Mouse (Mus musculus): ENCODE measurements around the gene 4921504E06Rik. TPM values are rescaled to one million over a fixed set of nuclear protein-coding genes. Genes with fewer than 3 reads are reported as not detected.

4921504E06Rik gene
- polyA plus RNA-seq, 1 experiment, result not detected

- H3K4me3 ChIP-seq (ENCODE audit: low read depth, low read length), result no peak overlapping the region
- H3K4me1 ChIP-seq (ENCODE audit: control insufficient read depth, insufficient read depth, insufficient read length, low read length), result no peaks in the 10 kb centered on the region
- TF ChIP-seq CTCF (IDR thresholded peaks at IDR 0.05; ENCODE audit: extremely low read depth, insufficient read length, insufficient replicate concordance, low read depth, low read length), result no peak
- TF ChIP-seq POLR2A (IDR thresholded peaks at IDR 0.05; ENCODE audit: low read depth, low read length), result no peak
- H3K27ac ChIP-seq (ENCODE audit: insufficient read depth, low read depth, low read length), result no peak overlapping the region
- H3K27me3 ChIP-seq (ENCODE audit: control insufficient read depth, insufficient read depth, low read length), result no peaks in the 10 kb centered on the region
- H3K36me3 ChIP-seq (ENCODE audit: control insufficient read depth, insufficient read depth, low read length), result no peaks in the 10 kb centered on the region
- 82% methylated on average over 2 of the region's 2 CpGs for WGBS
Measured at GRCm38 (mm10) chr2:19529428-19529827, 24.3 kb downstream of the 4921504E06Rik start.

GRCm38 (mm10) chr2:19528797-19529196 is 24.9 kb downstream of the 4921504E06Rik start:
- Histone ChIP-seq H3K4me1 (ENCODE audit: control insufficient read depth, insufficient read depth, insufficient read length, low read length) (no peaks in the 10 kb centered on the region), H3K36me3 (ENCODE audit: control insufficient read depth, insufficient read depth, low read length) (no peaks in the 10 kb centered on the region), H3K4me3 (ENCODE audit: low read depth, low read length) (no peak overlapping the region), H3K27ac (ENCODE audit: insufficient read depth, low read depth, low read length) (no peak overlapping the region), H3K27me3 (ENCODE audit: control insufficient read depth, insufficient read depth, low read length) (no peaks in the 10 kb centered on the region)
- 0% methylated on average over 1 of the region's 1 CpGs for WGBS
- no peak for TF ChIP-seq POLR2A (IDR thresholded peaks at IDR 0.05; ENCODE audit: low read depth, low read length)
- TF ChIP-seq CTCF (IDR thresholded peaks at IDR 0.05; ENCODE audit: extremely low read depth, insufficient read length, insufficient replicate concordance, low read depth, low read length), result no peak

- Histone ChIP-seq H3K27me3 (ENCODE audit: control insufficient read depth, insufficient read depth, low read length) (no peaks in the 10 kb centered on the region), H3K4me1 (ENCODE audit: control insufficient read depth, insufficient read depth, insufficient read length, low read length) (no peaks in the 10 kb centered on the region), H3K27ac (ENCODE audit: insufficient read depth, low read depth, low read length) (no peak overlapping the region), H3K36me3 (ENCODE audit: control insufficient read depth, insufficient read depth, low read length) (no peaks in the 10 kb centered on the region), H3K4me3 (ENCODE audit: low read depth, low read length) (no peak overlapping the region)
- 59% methylated on average over 5 of the region's 5 CpGs for WGBS
- TF ChIP-seq CTCF (IDR thresholded peaks at IDR 0.05; ENCODE audit: extremely low read depth, insufficient read length, insufficient replicate concordance, low read depth, low read length) (no peak), POLR2A (IDR thresholded peaks at IDR 0.05; ENCODE audit: low read depth, low read length) (no peak)
Measured at GRCm38 (mm10) chr2:19524071-19524470, 29.6 kb downstream of the 4921504E06Rik start.

GRCm38 (mm10) chr2:19521662-19522061 is 32.1 kb downstream of the 4921504E06Rik start:
- H3K27ac ChIP-seq (ENCODE audit: insufficient read depth, low read depth, low read length), result no peak overlapping the region
- no peaks in the 10 kb centered on the region for H3K4me1 ChIP-seq (ENCODE audit: control insufficient read depth, insufficient read depth, insufficient read length, low read length)
- WGBS, result 26% methylated on average over 7 of the region's 7 CpGs
- no peak overlapping the region for H3K4me3 ChIP-seq (ENCODE audit: low read depth, low read length)
- no peak for TF ChIP-seq CTCF (IDR thresholded peaks at IDR 0.05; ENCODE audit: extremely low read depth, insufficient read length, insufficient replicate concordance, low read depth, low read length)
- no peaks in the 10 kb centered on the region for H3K27me3 ChIP-seq (ENCODE audit: control insufficient read depth, insufficient read depth, low read length)
- no peaks in the 10 kb centered on the region for H3K36me3 ChIP-seq (ENCODE audit: control insufficient read depth, insufficient read depth, low read length)

- TF ChIP-seq POLR2A (IDR thresholded peaks at IDR 0.05; ENCODE audit: low read depth, low read length), result no peak
- no peak for TF ChIP-seq CTCF (IDR thresholded peaks at IDR 0.05; ENCODE audit: extremely low read depth, insufficient read length, insufficient replicate concordance, low read depth, low read length)
- Histone ChIP-seq H3K4me1 (ENCODE audit: control insufficient read depth, insufficient read depth, insufficient read length, low read length) (no peaks in the 10 kb centered on the region), H3K36me3 (ENCODE audit: control insufficient read depth, insufficient read depth, low read length) (no peaks in the 10 kb centered on the region), H3K27ac (ENCODE audit: insufficient read depth, low read depth, low read length) (no peak overlapping the region), H3K27me3 (ENCODE audit: control insufficient read depth, insufficient read depth, low read length) (no peaks in the 10 kb centered on the region), H3K4me3 (ENCODE audit: low read depth, low read length) (no peak overlapping the region)
- 75% methylated on average over 2 of the region's 2 CpGs for WGBS
Measured at GRCm38 (mm10) chr2:19520617-19521016, 33.1 kb downstream of the 4921504E06Rik start.

GRCm38 (mm10) chr2:19519768-19520167 is 33.9 kb downstream of the 4921504E06Rik start:
- no peak overlapping the region for H3K4me3 ChIP-seq (ENCODE audit: low read depth, low read length)
- H3K4me1 ChIP-seq (ENCODE audit: control insufficient read depth, insufficient read depth, insufficient read length, low read length), result no peaks in the 10 kb centered on the region
- TF ChIP-seq CTCF (IDR thresholded peaks at IDR 0.05; ENCODE audit: extremely low read depth, insufficient read length, insufficient replicate concordance, low read depth, low read length) (peak; percentile 32; the same call in 1 of the 2 replicates), POLR2A (IDR thresholded peaks at IDR 0.05; ENCODE audit: low read depth, low read length) (no peak)
- WGBS, result 6% methylated on average over 7 of the region's 7 CpGs
- H3K27me3 ChIP-seq (ENCODE audit: control insufficient read depth, insufficient read depth, low read length), result no peaks in the 10 kb centered on the region
- no peak overlapping the region for H3K27ac ChIP-seq (ENCODE audit: insufficient read depth, low read depth, low read length)
- no peaks in the 10 kb centered on the region for H3K36me3 ChIP-seq (ENCODE audit: control insufficient read depth, insufficient read depth, low read length)

- 55% methylated on average over 13 of the region's 13 CpGs for WGBS
- no peaks in the 10 kb centered on the region for H3K4me1 ChIP-seq (ENCODE audit: control insufficient read depth, insufficient read depth, insufficient read length, low read length)
- TF ChIP-seq CTCF (IDR thresholded peaks at IDR 0.05; ENCODE audit: extremely low read depth, insufficient read length, insufficient replicate concordance, low read depth, low read length), result no peak
- TF ChIP-seq POLR2A (IDR thresholded peaks at IDR 0.05; ENCODE audit: low read depth, low read length), result no peak
- no peak overlapping the region for H3K4me3 ChIP-seq (ENCODE audit: low read depth, low read length)
- H3K27ac ChIP-seq (ENCODE audit: insufficient read depth, low read depth, low read length), result no peak overlapping the region
- H3K27me3 ChIP-seq (ENCODE audit: control insufficient read depth, insufficient read depth, low read length), result no peaks in the 10 kb centered on the region
- H3K36me3 ChIP-seq (ENCODE audit: control insufficient read depth, insufficient read depth, low read length), result no peaks in the 10 kb centered on the region
Measured at GRCm38 (mm10) chr2:19517952-19518351, 35.8 kb downstream of the 4921504E06Rik start.

GRCm38 (mm10) chr2:19512381-19512780 is 41.3 kb downstream of the 4921504E06Rik start:
- H3K27me3 ChIP-seq (ENCODE audit: control insufficient read depth, insufficient read depth, low read length), result no peaks in the 10 kb centered on the region
- H3K27ac ChIP-seq (ENCODE audit: insufficient read depth, low read depth, low read length), result no peak overlapping the region
- no peaks in the 10 kb centered on the region for H3K36me3 ChIP-seq (ENCODE audit: control insufficient read depth, insufficient read depth, low read length)
- TF ChIP-seq CTCF (IDR thresholded peaks at IDR 0.05; ENCODE audit: extremely low read depth, insufficient read length, insufficient replicate concordance, low read depth, low read length) (no peak), POLR2A (IDR thresholded peaks at IDR 0.05; ENCODE audit: low read depth, low read length) (no peak)
- H3K4me3 ChIP-seq (ENCODE audit: low read depth, low read length), result no peak overlapping the region
- WGBS, result 46% methylated on average over 5 of the region's 5 CpGs
- no peaks in the 10 kb centered on the region for H3K4me1 ChIP-seq (ENCODE audit: control insufficient read depth, insufficient read depth, insufficient read length, low read length)
